In genomic region chr11:24050032-24050757, GRCm38 (mm10) we compare ENCODE assay signal across 16 mouse cellular contexts. TPM values are rescaled to one million over a fixed set of nuclear protein-coding genes. Genes with fewer than 3 reads are reported as not detected.
DNase-seq lines count a peak whose midpoint lies in the region; ATAC-seq and TF ChIP-seq lines count a peak whose summit lies in the region.
"Had no signal": no experiment of that assay in that cellular context is flagged by ENCODE, and none has a peak within 500 bp of the region (broad histone marks: within the 10 kb centered on the region; RNA-seq: fewer than 3 reads in every experiment).

No protein-coding gene starts in this region.

- no peak overlapping the region for H3K9ac ChIP-seq in heart, embryonic 12.5 days
- H3K9ac ChIP-seq in forebrain, embryonic 16.5 days (replicated peaks; ENCODE audit: low read depth, low read length): no peak overlapping the region; the same call in 1 of the 2 replicates
- no peak overlapping the region for H3K9ac ChIP-seq in midbrain, embryonic 13.5 days (replicated peaks)

- H3K4me2 ChIP-seq in heart, embryonic 12.5 days: no peak overlapping the region
- peak overlapping the region; percentile 76; the same call in 1 of the 2 replicates for H3K4me2 ChIP-seq in forebrain, embryonic 16.5 days (ENCODE audit: low read length)
- peak overlapping the region; percentile 59; the same call in 1 of the 2 replicates for H3K4me2 ChIP-seq in midbrain, embryonic 13.5 days (replicated peaks)

- ATAC-seq in heart, embryonic 12.5 days (ENCODE audit: insufficient number of reproducible peaks, low FRiP score): no peak
- ATAC-seq in forebrain, embryonic 16.5 days: no peak
- ATAC-seq in midbrain, embryonic 13.5 days: no peak

- WGBS in heart, embryonic 12.5 days: 73% methylated on average over 11 of the region's 11 CpGs
- 82% methylated on average over 11 of the region's 11 CpGs for WGBS in forebrain, embryonic 16.5 days
- WGBS in midbrain, embryonic 13.5 days: 85% methylated on average over 11 of the region's 11 CpGs

- peak; percentile 73 for DNase-seq in heart, adult 11 months
- DNase-seq in gastrocnemius, adult 8-10 months (ENCODE audit: low spot score in 2 of 2): no peak
- DNase-seq in MN1 (ENCODE audit: low spot score): no peak
- DNase-seq in urinary bladder, adult 18-20 months (ENCODE audit: low spot score in 2 of 2): no peak
- DNase-seq: adrenal gland, postnatal 25 days; cerebellum, adult 8-10 months; heart, adult 18-20 months; kidney, adult 11 months; spleen, adult 18-20 months; thymus, postnatal 25 days had no signal

- H3K4me3 ChIP-seq in heart, embryonic 12.5 days: no peak overlapping the region
- H3K4me3 ChIP-seq in E14TG2a.4 (replicated peaks; ENCODE audit: low read length): peak overlapping the region; percentile 74
- no peak overlapping the region; the same call in 1 of the 2 replicates for H3K4me3 ChIP-seq in forebrain, embryonic 16.5 days (replicated peaks; ENCODE audit: low read length)
- H3K4me3 ChIP-seq in midbrain, embryonic 13.5 days (replicated peaks): no peak overlapping the region

- H3K9me3 ChIP-seq in heart, embryonic 12.5 days (replicated peaks): no peaks in the 10 kb centered on the region
- H3K9me3 ChIP-seq in E14TG2a.4 (ENCODE audit: low read length): no peaks in the 10 kb centered on the region
- no peaks in the 10 kb centered on the region for H3K9me3 ChIP-seq in forebrain, embryonic 16.5 days (ENCODE audit: control insufficient read depth, low read length)
- H3K9me3 ChIP-seq in midbrain, embryonic 13.5 days: no peaks in the 10 kb centered on the region

- H3K4me1 ChIP-seq in heart, embryonic 12.5 days (replicated peaks): no peaks in the 10 kb centered on the region
- peaks cover 39% of the 10 kb centered on the region for H3K4me1 ChIP-seq in E14TG2a.4 (replicated peaks; ENCODE audit: low read depth, low read length)
- peaks cover 9% of the 10 kb centered on the region for H3K4me1 ChIP-seq in forebrain, embryonic 16.5 days (replicated peaks; ENCODE audit: control insufficient read depth, insufficient read depth, low read length)
- H3K4me1 ChIP-seq in midbrain, embryonic 13.5 days (replicated peaks): peaks cover 13% of the 10 kb centered on the region

- no peak for TF ChIP-seq CTCF in E14TG2a.4 (conservative IDR thresholded peaks at IDR 0.05; ENCODE audit: low read length)

- peaks cover 15% of the 10 kb centered on the region; the same call in 1 of the 2 replicates for H3K27me3 ChIP-seq in heart, embryonic 12.5 days (replicated peaks)
- H3K27me3 ChIP-seq in E14TG2a.4 (ENCODE audit: insufficient read depth, low read length): peaks cover 55% of the 10 kb centered on the region
- H3K27me3 ChIP-seq in forebrain, embryonic 16.5 days (replicated peaks; ENCODE audit: control insufficient read depth, insufficient read depth, low read length): no peaks in the 10 kb centered on the region
- H3K27me3 ChIP-seq in midbrain, embryonic 13.5 days: 0 out of 2 replicates have a peak, but pooled peaks cover 8% of the 10 kb centered on the region

- H3K36me3 ChIP-seq in heart, embryonic 12.5 days: no peaks in the 10 kb centered on the region
- H3K36me3 ChIP-seq in E14TG2a.4 (ENCODE audit: insufficient read depth, low read length): no peaks in the 10 kb centered on the region
- H3K36me3 ChIP-seq in forebrain, embryonic 16.5 days (ENCODE audit: control insufficient read depth, insufficient read depth): no peaks in the 10 kb centered on the region
- H3K36me3 ChIP-seq in midbrain, embryonic 13.5 days: no peaks in the 10 kb centered on the region

- no peak overlapping the region for H3K27ac ChIP-seq in heart, embryonic 12.5 days (ENCODE audit: poor library complexity, severe bottlenecking)
- H3K27ac ChIP-seq in forebrain, embryonic 16.5 days (ENCODE audit: low read length): no peak overlapping the region
- no peak overlapping the region for H3K27ac ChIP-seq in midbrain, embryonic 13.5 days

RNA-seq across cellular contexts. Expression of gene A830031A19Rik, which starts 24.7 kb away (rescaled TPM):
- polyA plus RNA-seq in heart, embryonic 12.5 days (2016; fragmentation: Nextera tagmentation; extraction: Ambion mirVana): not detected in 2 replicates
- polyA plus RNA-seq in forebrain, embryonic 16.5 days (2015; fragmentation: Nextera tagmentation; extraction: Ambion mirVana): not detected in 2 replicates
- not detected in 2 replicates for polyA plus RNA-seq in midbrain, embryonic 13.5 days (2015; fragmentation: Nextera tagmentation; extraction: Ambion mirVana)
- total RNA-seq in gastrocnemius, adult 8-10 months (2022): not detected
- total RNA-seq: adrenal gland, postnatal 25 days; heart, adult 18-20 months; liver, adult 2 months; megakaryocyte, adult 5-6 weeks had no signal
- polyA plus RNA-seq: liver, adult 2 months had no signal

RNA-seq across cellular contexts. Expression of gene Bcl11a, which starts 27.7 kb away (rescaled TPM):
- 18.1 and 19.3 TPM in 2 replicates for polyA plus RNA-seq in heart, embryonic 12.5 days (2016; fragmentation: Nextera tagmentation; extraction: Ambion mirVana)
- polyA plus RNA-seq in forebrain, embryonic 16.5 days (2015; fragmentation: Nextera tagmentation; extraction: Ambion mirVana): 236 and 244 TPM in 2 replicates
- polyA plus RNA-seq in midbrain, embryonic 13.5 days (2015; fragmentation: Nextera tagmentation; extraction: Ambion mirVana): 97.6 and 102 TPM in 2 replicates
- under 1 TPM in 2 of 4 experiments, not detected in 2; 0.07 to 0.17 TPM for total RNA-seq in gastrocnemius, adult 8-10 months (2022)
